Mouse (Mus musculus) MN1 (cell line): ENCODE measurements at regions not wholly inside any gene's neighbourhood (a gene's known extent, or its start where the extent isn't known, plus 50 kb on each side); places are given as distances from the start of the nearest gene placed in this dataset.

Experiments
- DNase-seq: peaks from one replicate; pipeline ENCODE4 v3.0.0-alpha.2; 2016; ENCODE audit warnings: low spot score

DNA sequence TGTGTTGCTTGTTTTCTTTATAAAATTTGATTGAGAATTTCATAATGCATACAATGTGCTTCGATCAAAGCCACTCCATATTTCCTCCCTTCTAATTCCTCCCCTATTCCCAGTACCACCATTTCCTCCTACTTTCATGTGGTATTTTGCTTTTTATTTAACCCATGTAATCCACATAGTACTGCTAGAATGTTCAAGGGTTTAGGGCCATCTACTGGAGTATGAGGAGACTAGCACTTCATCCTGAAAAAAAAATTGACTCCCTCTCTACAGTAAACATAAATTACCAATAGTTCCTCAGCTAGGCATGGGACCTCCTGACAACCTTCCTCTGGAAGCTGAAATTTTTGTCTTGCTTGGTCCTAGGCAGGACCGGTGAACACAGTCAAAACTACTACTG lies 163.0 kb downstream of the Gpr165 start:
- DNase-seq, result no peak

DNA sequence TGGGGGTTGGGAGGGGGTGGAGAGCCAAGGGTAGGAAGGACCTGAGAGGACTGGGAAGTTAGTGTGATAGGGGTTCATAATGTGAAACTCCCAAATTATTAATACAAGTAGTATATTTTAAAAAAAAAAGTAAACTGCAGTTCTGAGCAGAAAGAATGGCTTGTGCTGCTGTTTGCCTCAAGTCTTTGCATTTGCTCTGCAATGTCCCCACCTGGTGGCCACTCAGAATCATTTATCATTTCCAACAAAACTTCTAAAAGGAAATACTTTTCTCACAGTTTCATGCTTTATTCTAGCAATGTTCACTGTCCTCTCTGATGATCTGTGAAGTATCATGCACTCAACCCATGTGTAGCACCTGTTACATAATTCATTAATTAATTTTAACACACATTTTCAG lies 165.5 kb downstream of the Gpr165 start:
- DNase-seq, result no peak

DNA sequence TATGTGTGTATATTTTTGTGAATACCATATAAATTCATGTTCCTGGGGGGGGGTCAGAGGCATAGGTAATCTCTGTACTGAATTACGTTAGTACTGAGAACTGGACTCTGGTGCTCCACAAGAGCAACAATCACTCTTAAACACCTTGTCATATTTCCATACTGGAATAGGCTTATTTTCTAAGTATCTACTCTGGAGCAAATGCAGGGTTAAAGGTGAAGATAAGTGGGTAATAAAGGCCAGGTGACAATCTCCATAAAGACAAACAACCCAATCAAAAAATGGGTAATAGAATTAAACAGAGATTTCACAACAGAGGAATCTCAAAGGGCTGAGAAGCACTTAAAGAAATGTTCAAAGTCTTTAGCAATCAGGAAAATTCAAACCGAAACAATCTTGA lies 165.9 kb downstream of the Gpr165 start:
- no peak for DNase-seq

DNA sequence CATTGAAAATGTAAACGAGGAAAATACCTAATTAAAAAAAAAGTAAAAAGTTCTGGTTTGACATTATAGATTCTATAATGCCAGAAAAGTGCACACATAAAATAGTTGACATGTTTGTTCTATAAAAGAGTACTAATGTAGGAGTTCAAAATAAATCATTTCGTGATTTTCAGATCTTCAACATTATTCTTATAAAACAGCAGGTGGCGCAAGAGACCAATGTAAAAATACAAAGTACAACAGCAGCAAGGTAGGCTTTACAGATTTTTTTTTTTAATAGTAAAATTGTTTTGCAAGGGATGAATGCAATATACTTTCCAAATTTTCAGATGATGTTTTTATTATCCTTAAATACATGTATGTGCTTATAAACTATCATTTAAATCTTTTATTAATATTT lies 171.8 kb upstream of the Pgr15l start:
- DNase-seq, result peak; percentile 11
